Mouse (Mus musculus) adipocyte (in vitro differentiated cells): ENCODE measurements around the gene Lmtk2.
A peak's percentile ranks its signal among the peaks of the same experiment; 100 is the strongest.

Experiments used
- DNase-seq: peaks from one replicate; pipeline ENCODE4 v3.0.0-alpha.2; 2016; ENCODE audit warnings: low spot score

The Lmtk2 gene

GRCm38 (mm10) chr5:144100149-144100935 is at the start of gene Lmtk2:
TSS of gene Lmtk2 (plus strand) at chr5:144100436.
- peak; percentile 95 for DNase-seq

GRCm38 (mm10) chr5:144051268-144051667 is 49.0 kb upstream of the Lmtk2 start:
- DNase-seq = no peak

- no peak for DNase-seq
Measured at GRCm38 (mm10) chr5:144053450-144053849, 46.8 kb upstream of the Lmtk2 start.

GRCm38 (mm10) chr5:144054340-144054739 is 45.9 kb upstream of the Lmtk2 start:
- no peak for DNase-seq

GRCm38 (mm10) chr5:144064093-144064492 is 36.1 kb upstream of the Lmtk2 start:
- no peak for DNase-seq

- DNase-seq = peak; percentile 40
Measured at GRCm38 (mm10) chr5:144066036-144066435, 34.2 kb upstream of the Lmtk2 start.

- no peak for DNase-seq
Measured at GRCm38 (mm10) chr5:144070064-144070463, 30.2 kb upstream of the Lmtk2 start.

GRCm38 (mm10) chr5:144071249-144071648 is 29.0 kb upstream of the Lmtk2 start:
- DNase-seq = no peak

GRCm38 (mm10) chr5:144077541-144077940 is 22.7 kb upstream of the Lmtk2 start:
- DNase-seq = no peak

GRCm38 (mm10) chr5:144080886-144081285 is 19.4 kb upstream of the Lmtk2 start:
- no peak for DNase-seq

GRCm38 (mm10) chr5:144082006-144082405 is 18.2 kb upstream of the Lmtk2 start:
- no peak for DNase-seq

GRCm38 (mm10) chr5:144083521-144083920 is 16.7 kb upstream of the Lmtk2 start:
- DNase-seq = no peak

- no peak for DNase-seq
Measured at GRCm38 (mm10) chr5:144084271-144084670, 16.0 kb upstream of the Lmtk2 start.

GRCm38 (mm10) chr5:144085696-144086095 is 14.5 kb upstream of the Lmtk2 start:
- no peak for DNase-seq

- no peak for DNase-seq
Measured at GRCm38 (mm10) chr5:144086494-144086893, 13.7 kb upstream of the Lmtk2 start.

GRCm38 (mm10) chr5:144088354-144088753 is 11.9 kb upstream of the Lmtk2 start:
- DNase-seq = no peak

GRCm38 (mm10) chr5:144095461-144095970 is 4.7 kb upstream of the Lmtk2 start:
- peak; percentile 25 for DNase-seq

GRCm38 (mm10) chr5:144097902-144098639 is 2.2 kb upstream of the Lmtk2 start:
- no peak for DNase-seq

- peak; percentile 26 for DNase-seq
Measured at GRCm38 (mm10) chr5:144098640-144098929, 1.7 kb upstream of the Lmtk2 start.

- DNase-seq = no peak
Measured at GRCm38 (mm10) chr5:144100948-144101347, 712 bp downstream of the Lmtk2 start.

GRCm38 (mm10) chr5:144105070-144105469 is 4.8 kb downstream of the Lmtk2 start:
- DNase-seq = no peak

- DNase-seq = no peak
Measured at GRCm38 (mm10) chr5:144105471-144106129, 5.4 kb downstream of the Lmtk2 start.

GRCm38 (mm10) chr5:144106130-144106510 is 5.9 kb downstream of the Lmtk2 start:
- DNase-seq = no peak
